ENCODE assay signal across 14 mouse cellular contexts in the genomic region with DNA sequence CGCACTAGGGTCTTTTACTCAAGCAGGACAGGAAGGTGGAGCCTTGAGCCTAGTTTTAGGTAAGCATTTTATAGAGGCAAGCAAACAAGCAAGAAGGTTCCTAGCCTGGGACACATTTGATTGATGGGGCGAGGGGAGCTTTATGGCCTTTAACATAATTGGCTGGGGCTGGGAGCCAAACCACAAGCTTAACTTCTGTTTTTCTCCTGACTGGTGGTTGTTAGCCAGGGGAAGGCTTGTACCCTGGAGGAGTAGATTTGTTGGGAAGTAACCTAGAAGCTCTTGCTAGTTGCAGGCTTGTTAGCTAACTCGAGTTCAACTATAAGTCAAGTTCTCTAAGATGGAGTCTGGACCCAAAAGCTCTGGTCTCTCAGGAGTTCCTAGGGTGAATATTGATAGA. TPM values are rescaled to one million over a fixed set of nuclear protein-coding genes. Genes with fewer than 3 reads are reported as not detected.
DNase-seq lines count a peak whose midpoint lies in the region; ATAC-seq and TF ChIP-seq lines count a peak whose summit lies in the region.
"Had no signal": no experiment of that assay in that cellular context is flagged by ENCODE, and none has a peak within 500 bp of the region (broad histone marks: within the 10 kb centered on the region; RNA-seq: fewer than 3 reads in every experiment).

No protein-coding gene starts in this region.

- H3K4me2 ChIP-seq in kidney, embryonic 14.5 days (replicated peaks; ENCODE audit: low read depth, low read length): no peak overlapping the region
- H3K4me2 ChIP-seq in limb, embryonic 14.5 days (replicated peaks; ENCODE audit: low read depth, low read length, severe bottlenecking): no peak overlapping the region

- WGBS in kidney, embryonic 14.5 days: 60% methylated on average over 3 of the region's 3 CpGs
- 32% methylated on average over 3 of the region's 3 CpGs for WGBS in limb, embryonic 14.5 days

- no peak for TF ChIP-seq POLR2A in brain, embryonic 14.5 days (IDR thresholded peaks at IDR 0.05; ENCODE audit: borderline replicate concordance, extremely low read depth, insufficient read depth, insufficient read length, poor library complexity, severe bottlenecking)
- no peak for TF ChIP-seq POLR2A in limb, embryonic 14.5 days (IDR thresholded peaks at IDR 0.05; ENCODE audit: borderline replicate concordance, extremely low read depth, insufficient read depth, insufficient read length)

- peak; percentile 44 for DNase-seq in kidney, postnatal 10 days
- DNase-seq in MEL-GATA-1-ER (ENCODE audit: extremely low read depth, low read depth): peak; percentile 94
- DNase-seq in brain, embryonic 14.5 days (ENCODE audit: low read depth): peak; percentile 24
- DNase-seq in limb, embryonic 14.5 days (ENCODE audit: low spot score): peak; percentile 68
- DNase-seq in right cerebral cortex, adult 2 months (ENCODE audit: low spot score in 2 of 2): no peak
- DNase-seq in cerebellum, adult 18-20 months: no peak

- no peak overlapping the region for H3K4me3 ChIP-seq in kidney, embryonic 14.5 days (ENCODE audit: low read length)
- no peak overlapping the region for H3K4me3 ChIP-seq in limb, embryonic 14.5 days (replicated peaks; ENCODE audit: low read length)
- H3K4me3 ChIP-seq: erythroblast, embryonic 14.5 days; heart, adult 2 months; megakaryocyte, embryonic 14.5 days had no signal

- no peaks in the 10 kb centered on the region; the same call in 1 of the 2 replicates for H3K27me3 ChIP-seq in kidney, embryonic 14.5 days (ENCODE audit: control insufficient read depth, insufficient read depth, low read length)
- H3K27me3 ChIP-seq in limb, embryonic 14.5 days (ENCODE audit: control insufficient read depth, insufficient read depth, low read length): no peaks in the 10 kb centered on the region
- H3K27me3 ChIP-seq: CH12.LX had no signal

- no peak overlapping the region for H3K27ac ChIP-seq in kidney, embryonic 14.5 days (ENCODE audit: low read depth, low read length)
- H3K27ac ChIP-seq in limb, embryonic 14.5 days (replicated peaks; ENCODE audit: low read depth, low read length): no peak overlapping the region
- H3K27ac ChIP-seq: heart, adult 2 months; stomach, postnatal 0 days had no signal

- TF ChIP-seq CTCF in brain, embryonic 14.5 days (IDR thresholded peaks at IDR 0.05; ENCODE audit: borderline replicate concordance, extremely low read depth, insufficient read depth, insufficient read length): no peak

- H3K36me3 ChIP-seq in kidney, embryonic 14.5 days (ENCODE audit: control insufficient read depth, insufficient read depth, low read length): no peaks in the 10 kb centered on the region
- H3K36me3 ChIP-seq in limb, embryonic 14.5 days (ENCODE audit: control insufficient read depth, insufficient read depth, low read length): no peaks in the 10 kb centered on the region

- no peaks in the 10 kb centered on the region for H3K4me1 ChIP-seq in kidney, embryonic 14.5 days (ENCODE audit: control insufficient read depth, insufficient read depth, low read length)
- peaks cover 2% of the 10 kb centered on the region; the same call in 1 of the 2 replicates for H3K4me1 ChIP-seq in limb, embryonic 14.5 days (ENCODE audit: control insufficient read depth, insufficient read depth, low read length)

- no peak overlapping the region for H3K9ac ChIP-seq in kidney, embryonic 14.5 days (ENCODE audit: low read depth, low read length)
- no peak overlapping the region for H3K9ac ChIP-seq in limb, embryonic 14.5 days (ENCODE audit: low read depth, low read length, severe bottlenecking)

- ATAC-seq in kidney, embryonic 14.5 days (ENCODE audit: low FRiP score, low TSS enrichment): no peak
- ATAC-seq in limb, embryonic 14.5 days (ENCODE audit: low FRiP score, low read depth): no peak

- H3K9me3 ChIP-seq in kidney, embryonic 14.5 days (ENCODE audit: control insufficient read depth, low read length): no peaks in the 10 kb centered on the region
- no peaks in the 10 kb centered on the region for H3K9me3 ChIP-seq in limb, embryonic 14.5 days (ENCODE audit: control insufficient read depth, low read length)
- H3K9me3 ChIP-seq: megakaryocyte, embryonic 14.5 days had no signal

RNA-seq across cellular contexts. Expression of gene Pdcd1, which starts 26.0 kb away (rescaled TPM):
- polyA plus RNA-seq in kidney, embryonic 14.5 days (2014; fragmentation: Nextera tagmentation; extraction: Ambion mirVana): not detected in 2 replicates
- polyA plus RNA-seq in brain, embryonic 14.5 days (2012; rRNA removed): not detected in 2 replicates
- polyA plus RNA-seq in limb, embryonic 14.5 days (2012; rRNA removed): 0.09 and 0.31 TPM in 2 replicates
- 0.50 TPM in 1 of 2 replicates, not detected in the other for polyA plus RNA-seq in limb, embryonic 14.5 days (2014; fragmentation: Nextera tagmentation; extraction: Ambion mirVana)
- polyA plus RNA-seq: erythroblast, embryonic 14.5 days; liver, embryonic 16.5 days; stomach, postnatal 0 days had no signal

RNA-seq across cellular contexts. Expression of gene Neu4, which starts 58.1 kb away (rescaled TPM):
- not detected in 2 replicates for polyA plus RNA-seq in kidney, embryonic 14.5 days (2014; fragmentation: Nextera tagmentation; extraction: Ambion mirVana)
- not detected in 2 replicates for polyA plus RNA-seq in brain, embryonic 14.5 days (2012; rRNA removed)
- 0.04 TPM in 1 of 2 replicates, not detected in the other for polyA plus RNA-seq in limb, embryonic 14.5 days (2012; rRNA removed)
- not detected in 2 replicates for polyA plus RNA-seq in limb, embryonic 14.5 days (2014; fragmentation: Nextera tagmentation; extraction: Ambion mirVana)
- polyA plus RNA-seq: erythroblast, embryonic 14.5 days; heart, adult 2 months; liver, embryonic 16.5 days; stomach, postnatal 0 days; urinary bladder, adult 2 months had no signal

Comparison
In these comparisons a context has a peak if more than half of its experiments do, and no peak if none do; other contexts are left out.
1. DNase-seq: peak in kidney, postnatal 10 days (single experiment), MEL-GATA-1-ER (single experiment), brain, embryonic 14.5 days (single experiment) and limb, embryonic 14.5 days (single experiment); none in right cerebral cortex, adult 2 months (0 of 2) and cerebellum, adult 18-20 months (0 of 2).